Mouse (Mus musculus): ENCODE measurements around the gene Ccdc60. TPM values are rescaled to one million over a fixed set of nuclear protein-coding genes. Genes with fewer than 3 reads are reported as not detected.
A peak's percentile ranks its signal among the peaks of the same experiment; 100 is the strongest.
"Not testable (repeated sequence)": the region's sequence is repeated elsewhere in the genome, so short reads cannot be mapped to it uniquely, and the experiment has no call there.

The Ccdc60 gene
- polyA plus RNA-seq, 1 experiment from 2014 or later = 3.1 TPM

DNA sequence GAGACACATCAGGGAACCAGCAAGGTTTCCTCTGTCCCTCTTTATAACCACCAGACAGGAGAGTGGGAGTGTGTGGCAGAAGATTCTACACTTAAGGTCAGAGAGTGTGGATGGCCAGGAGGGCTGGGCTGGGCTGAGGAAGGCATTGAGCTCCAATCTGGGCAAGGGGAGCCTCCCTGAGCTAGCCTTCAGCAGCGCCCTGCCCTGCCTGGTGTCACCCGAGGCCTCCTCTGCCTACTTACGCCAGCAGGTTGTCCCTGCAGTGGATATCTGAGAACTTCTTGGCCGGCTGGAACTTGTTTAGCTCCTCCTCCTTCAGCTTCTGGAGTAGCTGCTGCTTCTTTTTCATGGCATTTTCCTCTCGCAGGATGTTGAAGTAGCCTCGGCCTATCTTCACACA, 99.0 kb downstream of the Ccdc60 start:
- Histone ChIP-seq H3K27me3 (ENCODE audit: control insufficient read depth, insufficient read depth, low read length) (no peaks in the 10 kb centered on the region), H3K4me2 (replicated peaks) (no peak overlapping the region), H3K36me3 (replicated peaks; ENCODE audit: control insufficient read depth, insufficient read depth) (no peaks in the 10 kb centered on the region), H3K9me3 (ENCODE audit: control insufficient read depth, low read length) (no peaks in the 10 kb centered on the region), H3K4me1 (replicated peaks; ENCODE audit: control insufficient read depth, insufficient read depth, low read length) (peaks cover 4% of the 10 kb centered on the region; the same call in 1 of the 2 replicates), H3K9ac (no peak overlapping the region), H3K4me3 (replicated peaks; ENCODE audit: low read length) (no peak overlapping the region), H3K27ac (no peak overlapping the region)
- no peak for DNase-seq (ENCODE audit: low spot score)
- no peak for ATAC-seq (ENCODE audit: low FRiP score)
- 63% methylated on average over 6 of the region's 6 CpGs for WGBS

DNA sequence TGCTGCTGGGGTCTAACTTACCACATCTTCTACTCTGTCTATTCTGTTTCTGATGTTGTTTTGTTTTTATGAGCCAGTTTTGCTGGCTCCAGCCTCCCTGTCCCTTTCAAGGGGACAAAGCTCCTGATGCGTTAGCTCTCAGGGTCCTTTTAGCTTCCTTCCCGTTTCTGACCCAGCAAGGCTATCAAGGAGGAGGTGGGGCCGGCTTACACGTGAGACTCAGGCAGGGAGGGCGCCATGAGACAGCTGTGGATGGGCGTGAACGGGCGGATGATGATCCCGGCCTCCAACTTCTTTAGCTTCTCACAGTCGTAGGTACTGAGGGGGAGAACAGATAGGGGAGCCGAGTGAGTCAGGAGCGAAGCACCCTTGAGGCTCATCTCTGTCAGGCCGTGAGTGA, 108.2 kb downstream of the Ccdc60 start:
- H3K9me3 ChIP-seq (ENCODE audit: control insufficient read depth, low read length) = no peaks in the 10 kb centered on the region
- no peaks in the 10 kb centered on the region for H3K36me3 ChIP-seq (replicated peaks; ENCODE audit: control insufficient read depth, insufficient read depth)
- H3K27ac ChIP-seq = no peak overlapping the region
- H3K4me2 ChIP-seq (replicated peaks) = no peak overlapping the region
- 31% methylated on average over 13 of the region's 13 CpGs for WGBS
- DNase-seq (ENCODE audit: low spot score) (no peak), ATAC-seq (ENCODE audit: low FRiP score) (no peak)
- H3K4me1 ChIP-seq (replicated peaks; ENCODE audit: control insufficient read depth, insufficient read depth, low read length) = no peaks in the 10 kb centered on the region
- no peak overlapping the region for H3K9ac ChIP-seq
- H3K27me3 ChIP-seq (ENCODE audit: control insufficient read depth, insufficient read depth, low read length) = no peaks in the 10 kb centered on the region
- no peak overlapping the region for H3K4me3 ChIP-seq (replicated peaks; ENCODE audit: low read length)

DNA sequence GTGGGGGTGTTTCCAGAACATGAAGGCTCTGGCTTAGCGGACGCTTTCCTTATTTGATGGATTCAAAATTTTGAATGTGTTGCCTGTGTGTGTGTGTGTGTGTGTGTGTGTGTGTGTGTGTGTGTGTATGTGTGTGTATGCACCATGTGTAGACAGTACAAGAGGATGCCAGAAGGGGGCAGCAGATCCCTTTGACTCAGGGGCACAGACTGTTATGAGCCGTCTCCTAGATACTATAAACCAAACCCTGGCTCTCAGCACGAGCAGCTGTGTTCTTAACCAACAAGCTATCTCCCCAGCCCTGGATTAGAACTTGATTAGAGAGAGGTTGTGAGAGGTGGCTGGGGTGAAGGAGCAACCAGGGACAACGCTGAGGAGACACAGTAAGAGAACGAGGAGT, 117.1 kb downstream of the Ccdc60 start:
- DNase-seq (ENCODE audit: low spot score) = no peak
- no peak overlapping the region for H3K4me2 ChIP-seq (replicated peaks)
- H3K4me1 ChIP-seq (replicated peaks; ENCODE audit: control insufficient read depth, insufficient read depth, low read length) = no peaks in the 10 kb centered on the region
- 93% methylated on average over 6 of the region's 6 CpGs for WGBS
- H3K36me3 ChIP-seq (replicated peaks; ENCODE audit: control insufficient read depth, insufficient read depth) = no peaks in the 10 kb centered on the region
- ATAC-seq (ENCODE audit: low FRiP score) = no peak
- no peaks in the 10 kb centered on the region for H3K27me3 ChIP-seq (ENCODE audit: control insufficient read depth, insufficient read depth, low read length)
- H3K9ac ChIP-seq = no peak overlapping the region
- H3K9me3 ChIP-seq (ENCODE audit: control insufficient read depth, low read length) = no peaks in the 10 kb centered on the region
- H3K27ac ChIP-seq = no peak overlapping the region
- H3K4me3 ChIP-seq (replicated peaks; ENCODE audit: low read length) = no peak overlapping the region

DNA sequence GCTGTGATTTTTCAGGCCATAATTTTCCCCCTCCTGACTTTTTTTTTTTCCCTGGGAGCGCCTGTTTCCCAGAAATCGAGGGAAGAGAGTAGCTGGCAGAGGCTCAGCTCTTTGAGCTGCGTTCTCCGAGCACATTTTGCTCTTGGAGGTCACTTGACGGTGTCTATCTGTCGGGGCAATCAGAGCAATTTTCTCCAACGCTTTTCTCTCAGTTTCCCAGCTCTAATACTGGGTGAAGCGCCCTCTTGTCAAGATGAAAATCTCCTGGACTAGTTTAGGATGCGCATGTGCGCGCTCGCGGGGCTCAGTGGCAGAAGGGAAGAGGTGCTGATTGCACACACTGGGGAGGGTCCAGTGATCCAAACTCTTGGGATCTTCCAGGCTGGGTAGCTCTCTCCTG, 121.8 kb downstream of the Ccdc60 start:
- H3K4me2 ChIP-seq (replicated peaks) = no peak overlapping the region
- no peak for ATAC-seq (ENCODE audit: low FRiP score)
- no peak overlapping the region for H3K9ac ChIP-seq
- no peaks in the 10 kb centered on the region for H3K27me3 ChIP-seq (ENCODE audit: control insufficient read depth, insufficient read depth, low read length)
- no peaks in the 10 kb centered on the region for H3K9me3 ChIP-seq (ENCODE audit: control insufficient read depth, low read length)
- H3K36me3 ChIP-seq (replicated peaks; ENCODE audit: control insufficient read depth, insufficient read depth) = no peaks in the 10 kb centered on the region
- no peak overlapping the region for H3K4me3 ChIP-seq (replicated peaks; ENCODE audit: low read length)
- no peak overlapping the region for H3K27ac ChIP-seq
- no peak for DNase-seq (ENCODE audit: low spot score)
- H3K4me1 ChIP-seq (replicated peaks; ENCODE audit: control insufficient read depth, insufficient read depth, low read length) = 0 out of 2 replicates have a peak, but pooled peaks cover 4% of the 10 kb centered on the region
- WGBS = 74% methylated on average over 13 of the region's 13 CpGs

DNA sequence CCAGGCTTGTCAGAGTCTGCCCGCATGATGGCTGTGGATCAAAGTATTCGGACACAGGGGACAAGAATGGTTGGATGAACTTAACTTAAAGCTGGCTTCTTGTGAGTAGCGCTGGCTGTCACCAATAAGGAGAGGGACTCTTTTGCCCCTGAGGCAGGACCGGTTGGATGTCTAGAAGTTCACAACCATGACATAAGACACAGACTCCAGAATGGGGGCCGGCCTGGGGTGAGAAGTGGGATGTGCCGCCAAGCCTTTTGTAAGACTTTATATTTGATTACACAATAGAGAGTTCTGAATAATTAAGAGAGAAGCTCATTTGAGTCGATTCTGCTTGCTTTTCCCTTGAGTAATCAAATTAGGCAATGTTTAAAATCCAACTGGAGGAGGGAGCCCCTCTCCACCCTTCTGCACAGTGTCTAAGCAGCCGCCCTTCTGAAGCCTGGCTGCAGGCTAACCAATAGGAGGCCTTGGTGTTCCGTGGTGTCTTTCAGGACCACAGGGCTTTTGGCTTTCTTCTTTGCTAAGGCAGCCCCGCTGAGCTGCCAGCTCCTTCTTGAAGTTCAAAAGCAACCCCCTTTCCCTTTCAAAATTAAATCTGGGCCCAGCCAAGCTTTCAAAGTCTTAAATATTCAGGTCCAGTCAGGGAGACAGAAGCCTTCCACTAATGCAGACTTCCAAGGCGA, 123.4 kb downstream of the Ccdc60 start:
- no peaks in the 10 kb centered on the region for H3K9me3 ChIP-seq (ENCODE audit: control insufficient read depth, low read length)
- H3K9ac ChIP-seq = no peak overlapping the region
- no peaks in the 10 kb centered on the region for H3K27me3 ChIP-seq (ENCODE audit: control insufficient read depth, insufficient read depth, low read length)
- H3K4me3 ChIP-seq (replicated peaks; ENCODE audit: low read length) = no peak overlapping the region
- no peak overlapping the region for H3K27ac ChIP-seq
- H3K4me2 ChIP-seq (replicated peaks) = no peak overlapping the region
- DNase-seq (ENCODE audit: low spot score) (no peak), ATAC-seq (ENCODE audit: low FRiP score) (no peak)
- no peaks in the 10 kb centered on the region for H3K36me3 ChIP-seq (replicated peaks; ENCODE audit: control insufficient read depth, insufficient read depth)
- H3K4me1 ChIP-seq (replicated peaks; ENCODE audit: control insufficient read depth, insufficient read depth, low read length) = 0 out of 2 replicates have a peak, but pooled peaks cover 4% of the 10 kb centered on the region
- 46% methylated on average over 11 of the region's 11 CpGs for WGBS

GRCm38 (mm10) chr5:116154811-116155210, 134.0 kb downstream of the Ccdc60 start:
- H3K4me3 ChIP-seq (replicated peaks; ENCODE audit: low read length) = no peak overlapping the region
- DNase-seq (ENCODE audit: low spot score) = no peak
- no peak overlapping the region for H3K4me2 ChIP-seq (replicated peaks)
- H3K27me3 ChIP-seq (ENCODE audit: control insufficient read depth, insufficient read depth, low read length) = no peaks in the 10 kb centered on the region
- H3K9ac ChIP-seq = no peak overlapping the region
- H3K36me3 ChIP-seq (replicated peaks; ENCODE audit: control insufficient read depth, insufficient read depth) = no peaks in the 10 kb centered on the region
- no peak for ATAC-seq (ENCODE audit: low FRiP score)
- no peaks in the 10 kb centered on the region for H3K4me1 ChIP-seq (replicated peaks; ENCODE audit: control insufficient read depth, insufficient read depth, low read length)
- H3K9me3 ChIP-seq (ENCODE audit: control insufficient read depth, low read length) = no peaks in the 10 kb centered on the region
- H3K27ac ChIP-seq = no peak overlapping the region
- 44% methylated on average over 2 of the region's 2 CpGs for WGBS

- not testable (repeated sequence) for DNase-seq (ENCODE audit: low spot score); H3K4me3 ChIP-seq (replicated peaks; ENCODE audit: low read length); H3K36me3 ChIP-seq (replicated peaks; ENCODE audit: control insufficient read depth, insufficient read depth); H3K9ac ChIP-seq; ATAC-seq (ENCODE audit: low FRiP score); H3K9me3 ChIP-seq (ENCODE audit: control insufficient read depth, low read length); H3K4me1 ChIP-seq (replicated peaks; ENCODE audit: control insufficient read depth, insufficient read depth, low read length); H3K4me2 ChIP-seq (replicated peaks); H3K27ac ChIP-seq; H3K27me3 ChIP-seq (ENCODE audit: control insufficient read depth, insufficient read depth, low read length)
Observed at GRCm38 (mm10) chr5:116146446-116146845, 142.3 kb downstream of the Ccdc60 start.

DNA sequence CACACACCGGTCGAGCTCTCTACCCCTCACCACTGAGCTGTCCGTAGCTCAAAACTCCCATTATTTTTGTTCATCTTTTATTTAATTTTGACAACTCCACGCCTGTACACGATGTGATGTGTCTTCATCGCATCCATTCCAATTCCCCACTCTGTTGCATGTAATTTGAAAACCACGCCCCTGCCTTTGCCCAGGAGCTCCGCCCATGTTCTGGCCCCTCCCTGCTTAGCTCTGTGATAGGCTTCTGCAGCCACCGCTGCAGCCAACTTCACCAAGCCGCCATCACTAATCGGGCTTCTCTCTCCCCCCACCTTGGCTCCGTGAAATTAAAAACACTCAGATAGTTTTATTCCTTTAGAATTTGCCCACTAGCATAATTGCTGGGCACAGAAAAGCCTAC, 144.1 kb downstream of the Ccdc60 start:
- Histone ChIP-seq H3K9me3 (ENCODE audit: control insufficient read depth, low read length) (no peaks in the 10 kb centered on the region), H3K4me3 (replicated peaks; ENCODE audit: low read length) (no peak overlapping the region), H3K27me3 (ENCODE audit: control insufficient read depth, insufficient read depth, low read length) (no peaks in the 10 kb centered on the region), H3K9ac (no peak overlapping the region), H3K36me3 (replicated peaks; ENCODE audit: control insufficient read depth, insufficient read depth) (no peaks in the 10 kb centered on the region), H3K27ac (no peak overlapping the region), H3K4me1 (replicated peaks; ENCODE audit: control insufficient read depth, insufficient read depth, low read length) (no peaks in the 10 kb centered on the region), H3K4me2 (replicated peaks) (no peak overlapping the region)
- ATAC-seq (ENCODE audit: low FRiP score) (no peak), DNase-seq (ENCODE audit: low spot score) (no peak)
- WGBS = 71% methylated on average over 12 of the region's 12 CpGs

GRCm38 (mm10) chr5:116140682-116141081, 148.1 kb downstream of the Ccdc60 start:
- Histone ChIP-seq H3K27me3 (ENCODE audit: control insufficient read depth, insufficient read depth, low read length) (no peaks in the 10 kb centered on the region), H3K4me2 (replicated peaks) (no peak overlapping the region), H3K9me3 (ENCODE audit: control insufficient read depth, low read length) (no peaks in the 10 kb centered on the region), H3K4me3 (replicated peaks; ENCODE audit: low read length) (no peak overlapping the region), H3K4me1 (replicated peaks; ENCODE audit: control insufficient read depth, insufficient read depth, low read length) (no peaks in the 10 kb centered on the region), H3K9ac (no peak overlapping the region), H3K36me3 (replicated peaks; ENCODE audit: control insufficient read depth, insufficient read depth) (no peaks in the 10 kb centered on the region), H3K27ac (no peak overlapping the region)
- 62% methylated on average over 2 of the region's 2 CpGs for WGBS
- no peak for DNase-seq (ENCODE audit: low spot score)
- no peak for ATAC-seq (ENCODE audit: low FRiP score)

- H3K4me3 ChIP-seq (replicated peaks; ENCODE audit: low read length) = no peak overlapping the region
- no peak overlapping the region for H3K27ac ChIP-seq
- 0 out of 2 replicates have a peak, but pooled peaks cover 3% of the 10 kb centered on the region for H3K4me1 ChIP-seq (replicated peaks; ENCODE audit: control insufficient read depth, insufficient read depth, low read length)
- H3K27me3 ChIP-seq (ENCODE audit: control insufficient read depth, insufficient read depth, low read length) = 0 out of 2 replicates have a peak, but pooled peaks cover 5% of the 10 kb centered on the region
- DNase-seq (ENCODE audit: low spot score) (peak; percentile 95), ATAC-seq (ENCODE audit: low FRiP score) (peak; percentile 74)
- no peaks in the 10 kb centered on the region for H3K9me3 ChIP-seq (ENCODE audit: control insufficient read depth, low read length)
- WGBS = 11% methylated on average over 11 of the region's 11 CpGs
- no peak overlapping the region for H3K4me2 ChIP-seq (replicated peaks)
- H3K9ac ChIP-seq = no peak overlapping the region
- H3K36me3 ChIP-seq (replicated peaks; ENCODE audit: control insufficient read depth, insufficient read depth) = no peaks in the 10 kb centered on the region
Observed at GRCm38 (mm10) chr5:116123344-116123743, 165.4 kb downstream of the Ccdc60 start.
